Mouse (Mus musculus) liver, embryonic 14.5 days (tissue): ENCODE measurements around the gene 9930111J21Rik2.
"Not testable (repeated sequence)": the region's sequence is repeated elsewhere in the genome, so short reads cannot be mapped to it uniquely, and the experiment has no call there.

Experiments used
- CTCF ChIP-seq: IDR thresholded peaks from 2 replicates; pipeline ENCODE4 v1.5.1; 2016; ENCODE audit warnings: antibody characterized with exemption, low read depth, control low read depth
- EP300 ChIP-seq: IDR thresholded peaks from 2 replicates; pipeline ENCODE4 v1.6.1; 2016; ENCODE audit warnings: antibody characterized with exemption, low read depth

DNA sequence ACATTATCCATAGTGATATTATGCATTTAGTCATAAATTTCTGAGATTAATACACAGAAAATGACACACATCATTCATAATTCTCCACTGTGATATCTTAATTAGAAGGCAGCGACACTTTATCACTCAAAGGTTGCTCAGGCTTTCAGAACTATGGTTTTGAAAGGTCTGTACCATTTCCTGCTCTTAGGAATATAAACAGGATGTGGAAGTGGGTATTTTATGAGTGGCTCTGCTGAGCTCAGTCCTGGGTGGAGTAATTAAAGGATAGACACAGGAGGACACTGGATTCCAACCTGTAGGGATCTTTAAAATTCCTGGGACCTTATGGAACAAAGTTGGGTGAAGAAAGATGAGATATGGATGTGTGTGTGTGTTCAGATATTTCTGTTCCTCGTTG is 44.7 kb downstream of the 9930111J21Rik2 start:
- not testable (repeated sequence) for TF ChIP-seq CTCF, EP300
